Mouse (Mus musculus) effector memory CD4-positive, alpha-beta T cell, adult 7 months (primary cell): Measurements from ENCODE around the gene Gm21119. TPM values are rescaled to one million over a fixed set of nuclear protein-coding genes. Genes with fewer than 3 reads are reported as not detected.

Experiments
- polyA plus RNA-seq: library from polyadenylated mRNA; unstranded; fragments of 100-300 nt; shearing (Covaris generic); gene quantifications from one replicate; pipeline ENCODE4 v1.2.1, GENCODE M21; 2017

Gene Gm21119
- 0.50 TPM for polyA plus RNA-seq

GRCm38 (mm10) chr8:20614619-20615018, at the start of gene Gm21119:
Gene Gm21119 (plus strand): TSS chr8:20614919.

